Mouse (Mus musculus): ENCODE results near the gene Slc17a1. TPM values are rescaled to one million over a fixed set of nuclear protein-coding genes. Genes with fewer than 3 reads are reported as not detected.

Slc17a1 gene
- polyA plus RNA-seq, 1 experiment = not detected

DNA sequence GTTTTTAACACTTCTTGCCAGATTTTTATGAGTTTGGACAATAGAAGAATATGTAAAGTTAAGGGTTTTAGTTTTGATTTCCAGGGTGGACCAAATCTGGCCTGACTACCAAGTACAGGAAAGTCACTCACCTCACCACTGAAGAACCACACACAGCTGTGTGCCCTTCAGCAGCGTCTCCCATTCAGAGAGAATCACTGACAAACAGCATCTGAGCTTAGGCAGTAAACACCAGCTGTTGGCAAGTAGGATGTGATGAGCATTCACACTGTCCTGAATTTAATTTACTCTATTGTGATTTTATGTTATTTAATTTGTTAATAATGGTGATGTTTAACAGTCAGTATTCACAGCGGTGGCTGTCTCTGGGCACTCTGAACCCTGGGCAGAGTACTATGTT, 58.2 kb downstream of the Slc17a1 start:
- no peak overlapping the region for H3K4me3 ChIP-seq
- no peak overlapping the region for H3K4me2 ChIP-seq (ENCODE audit: low read depth)
- no peaks in the 10 kb centered on the region for H3K79me2 ChIP-seq (ENCODE audit: control insufficient read depth, insufficient read depth)
- H3K27me3 ChIP-seq (ENCODE audit: control insufficient read depth, insufficient read depth, insufficient read length) = peaks cover 4% of the 10 kb centered on the region
- no peak for TF ChIP-seq SRF (IDR thresholded peaks at IDR 0.05; ENCODE audit: control insufficient read depth, insufficient read length, low read depth)
- TF ChIP-seq MYOG (IDR thresholded peaks at IDR 0.05; ENCODE audit: control insufficient read depth in 1 of 3, insufficient read depth in 1 of 3, insufficient read length in 2 of 3, low read depth in 2 of 3) = no peak
- TF ChIP-seq TCF12 (IDR thresholded peaks at IDR 0.05; ENCODE audit: insufficient read depth, poor library complexity, severe bottlenecking) = no peak
- TF ChIP-seq MYOD1 (IDR thresholded peaks at IDR 0.05; ENCODE audit: control insufficient read depth in 1 of 3, insufficient read length in 2 of 3, low read depth in 2 of 3) = no peak
- no peak overlapping the region for H3ac ChIP-seq (ENCODE audit: control insufficient read depth, insufficient read length)
- no peaks in the 10 kb centered on the region for H3K36me3 ChIP-seq (ENCODE audit: control insufficient read depth, insufficient read depth)

DNA sequence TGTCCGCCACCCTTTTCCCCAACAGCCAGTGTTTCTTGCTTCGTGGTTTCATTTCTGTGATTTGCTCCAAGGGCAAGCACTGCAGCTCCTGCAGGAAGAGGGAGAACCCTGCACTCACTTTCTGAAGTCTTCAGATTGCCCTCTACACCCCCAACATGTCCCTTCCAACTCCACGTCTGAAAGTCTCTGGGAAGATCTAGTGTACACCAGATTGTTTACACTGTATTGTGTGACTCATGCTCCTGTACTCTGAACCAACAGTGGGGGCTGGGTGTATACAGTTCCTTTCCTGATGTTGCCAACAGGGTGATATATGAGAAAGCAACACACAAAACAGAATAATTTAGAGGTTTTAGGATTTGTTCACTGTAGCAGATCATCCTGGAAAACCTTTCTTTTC, 61.1 kb downstream of the Slc17a1 start:
- no peaks in the 10 kb centered on the region for H3K79me2 ChIP-seq (ENCODE audit: control insufficient read depth, insufficient read depth)
- no peak for TF ChIP-seq E2F4 (IDR thresholded peaks at IDR 0.05; ENCODE audit: insufficient read depth)
- TF ChIP-seq POLR2AphosphoS2 (IDR thresholded peaks at IDR 0.05; ENCODE audit: insufficient read length, low read depth) = no peak
- no peak for TF ChIP-seq CEBPB (IDR thresholded peaks at IDR 0.05; ENCODE audit: insufficient read depth, poor library complexity, severe bottlenecking)
- TF ChIP-seq SRF (IDR thresholded peaks at IDR 0.05; ENCODE audit: control insufficient read depth, insufficient read length, low read depth) = no peak
- no peak for TF ChIP-seq MYOD1 (IDR thresholded peaks at IDR 0.05; ENCODE audit: control insufficient read depth in 1 of 3, insufficient read length in 2 of 3, low read depth in 2 of 3)
- no peak for TF ChIP-seq TCF3 (IDR thresholded peaks at IDR 0.05; ENCODE audit: insufficient read length, low read depth)
- TF ChIP-seq MYOG (IDR thresholded peaks at IDR 0.05; ENCODE audit: control insufficient read depth in 1 of 3, insufficient read depth in 1 of 3, insufficient read length in 2 of 3, low read depth in 2 of 3) = no peak
- TF ChIP-seq USF1 (IDR thresholded peaks at IDR 0.05; ENCODE audit: low read depth) = no peak
- no peak for TF ChIP-seq MAX (IDR thresholded peaks at IDR 0.05; ENCODE audit: low read depth)
- TF ChIP-seq POLR2A (IDR thresholded peaks at IDR 0.05; ENCODE audit: insufficient read length, low read depth) = no peak
- no peak for TF ChIP-seq REST (IDR thresholded peaks at IDR 0.05; ENCODE audit: insufficient read depth, insufficient read length)
- no peak for TF ChIP-seq TCF12 (IDR thresholded peaks at IDR 0.05; ENCODE audit: insufficient read depth, poor library complexity, severe bottlenecking)
- no peak overlapping the region for H3K4me3 ChIP-seq
- no peaks in the 10 kb centered on the region for H3K36me3 ChIP-seq (ENCODE audit: control insufficient read depth, insufficient read depth)
- no peak overlapping the region for H3ac ChIP-seq (ENCODE audit: control insufficient read depth, insufficient read length)
- peaks cover 4% of the 10 kb centered on the region for H3K27me3 ChIP-seq (ENCODE audit: control insufficient read depth, insufficient read depth, insufficient read length)
- H3K4me2 ChIP-seq (ENCODE audit: low read depth) = no peak overlapping the region

DNA sequence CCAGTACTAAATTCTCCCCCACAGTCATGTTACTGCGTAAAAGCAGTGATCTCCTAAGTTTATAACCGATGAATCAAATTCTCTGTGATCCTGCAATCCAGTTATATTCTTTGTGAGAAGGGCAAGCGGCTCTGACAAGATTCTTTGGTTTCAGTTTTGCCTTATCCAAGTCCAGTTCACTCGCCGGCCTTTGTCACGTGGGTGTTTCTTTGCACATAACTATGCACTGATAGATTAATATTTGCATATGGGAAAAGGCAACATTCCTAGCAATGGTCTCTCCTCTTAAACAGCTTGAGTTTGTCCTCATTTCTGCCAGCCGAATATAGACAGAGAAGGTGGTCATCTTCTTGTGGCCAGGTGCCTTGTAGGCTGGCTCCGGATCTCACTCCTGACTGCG, 62.9 kb downstream of the Slc17a1 start:
- no peaks in the 10 kb centered on the region for H3K36me3 ChIP-seq (ENCODE audit: control insufficient read depth, insufficient read depth)
- peak overlapping the region; percentile 15 for H3K4me2 ChIP-seq (ENCODE audit: low read depth)

DNA sequence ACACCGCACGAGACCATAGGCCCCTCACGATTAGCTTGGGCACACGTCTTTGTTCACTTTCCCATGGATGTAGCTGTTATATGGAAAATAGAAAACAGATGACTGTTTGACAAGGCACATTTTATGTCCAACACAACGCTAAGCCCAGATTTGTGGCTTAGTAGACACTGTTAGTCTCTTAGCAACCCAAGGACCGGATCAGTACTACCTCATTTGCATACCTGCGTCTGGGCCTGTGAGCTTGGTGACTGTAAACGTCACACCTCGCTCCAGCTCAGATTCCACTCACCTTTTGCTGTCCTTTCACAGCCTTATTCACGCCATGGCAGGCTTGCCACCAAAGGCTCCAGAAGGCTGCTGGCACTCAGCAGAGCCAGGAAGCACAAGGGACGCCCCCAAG, 63.4 kb downstream of the Slc17a1 start:
- H3K4me2 ChIP-seq (ENCODE audit: low read depth) = no peak overlapping the region
- no peak for TF ChIP-seq POLR2AphosphoS2 (IDR thresholded peaks at IDR 0.05; ENCODE audit: insufficient read length, low read depth)
- TF ChIP-seq MYOD1 (IDR thresholded peaks at IDR 0.05; ENCODE audit: control insufficient read depth in 1 of 3, insufficient read length in 2 of 3, low read depth in 2 of 3) = no peak
- no peak for TF ChIP-seq MYOG (IDR thresholded peaks at IDR 0.05; ENCODE audit: control insufficient read depth in 1 of 3, insufficient read depth in 1 of 3, insufficient read length in 2 of 3, low read depth in 2 of 3)
- TF ChIP-seq TCF12 (IDR thresholded peaks at IDR 0.05; ENCODE audit: insufficient read depth, poor library complexity, severe bottlenecking) = no peak
- no peak for TF ChIP-seq MAX (IDR thresholded peaks at IDR 0.05; ENCODE audit: low read depth)
- TF ChIP-seq CEBPB (IDR thresholded peaks at IDR 0.05; ENCODE audit: insufficient read depth, poor library complexity, severe bottlenecking) = no peak
- TF ChIP-seq USF1 (IDR thresholded peaks at IDR 0.05; ENCODE audit: low read depth) = no peak
- TF ChIP-seq SRF (IDR thresholded peaks at IDR 0.05; ENCODE audit: control insufficient read depth, insufficient read length, low read depth) = no peak
- H3K4me3 ChIP-seq = no peak overlapping the region

More for the DNA sequence above, 62.9 kb downstream of the Slc17a1 start:
- Histone ChIP-seq H3K79me2 (ENCODE audit: control insufficient read depth, insufficient read depth) (no peaks in the 10 kb centered on the region), H3K27me3 (ENCODE audit: control insufficient read depth, insufficient read depth, insufficient read length) (peaks cover 4% of the 10 kb centered on the region), H3K4me3 (no peak overlapping the region), H3ac (ENCODE audit: control insufficient read depth, insufficient read length) (no peak overlapping the region)
- TF ChIP-seq POLR2A (IDR thresholded peaks at IDR 0.05; ENCODE audit: insufficient read length, low read depth) (no peak), MAX (IDR thresholded peaks at IDR 0.05; ENCODE audit: low read depth) (no peak), TCF12 (IDR thresholded peaks at IDR 0.05; ENCODE audit: insufficient read depth, poor library complexity, severe bottlenecking) (no peak), USF1 (IDR thresholded peaks at IDR 0.05; ENCODE audit: low read depth) (no peak), MYOG (IDR thresholded peaks at IDR 0.05; ENCODE audit: control insufficient read depth in 1 of 3, insufficient read depth in 1 of 3, insufficient read length in 2 of 3, low read depth in 2 of 3) (no peak), SRF (IDR thresholded peaks at IDR 0.05; ENCODE audit: control insufficient read depth, insufficient read length, low read depth) (no peak), REST (IDR thresholded peaks at IDR 0.05; ENCODE audit: insufficient read depth, insufficient read length) (no peak), POLR2AphosphoS2 (IDR thresholded peaks at IDR 0.05; ENCODE audit: insufficient read length, low read depth) (no peak), CEBPB (IDR thresholded peaks at IDR 0.05; ENCODE audit: insufficient read depth, poor library complexity, severe bottlenecking) (no peak), E2F4 (IDR thresholded peaks at IDR 0.05; ENCODE audit: insufficient read depth) (no peak), MYOD1 (IDR thresholded peaks at IDR 0.05; ENCODE audit: control insufficient read depth in 1 of 3, insufficient read length in 2 of 3, low read depth in 2 of 3) (no peak), TCF3 (IDR thresholded peaks at IDR 0.05; ENCODE audit: insufficient read length, low read depth) (no peak)

More for the DNA sequence above, 63.4 kb downstream of the Slc17a1 start:
- no peak overlapping the region for H3ac ChIP-seq (ENCODE audit: control insufficient read depth, insufficient read length)
- no peaks in the 10 kb centered on the region for H3K36me3 ChIP-seq (ENCODE audit: control insufficient read depth, insufficient read depth)
- no peaks in the 10 kb centered on the region for H3K79me2 ChIP-seq (ENCODE audit: control insufficient read depth, insufficient read depth)
- peaks cover 4% of the 10 kb centered on the region for H3K27me3 ChIP-seq (ENCODE audit: control insufficient read depth, insufficient read depth, insufficient read length)
